Mouse (Mus musculus) mature B cell (primary cell): ENCODE results near the gene Tshb.

ENCODE experiments used
- in situ Hi-C: fragments of 300-500 bp; cut with MboI; formaldehyde crosslinking; loops from 2 replicates; pipeline ENCODE4 v1.14.3; 2019

The Tshb gene

DNA sequence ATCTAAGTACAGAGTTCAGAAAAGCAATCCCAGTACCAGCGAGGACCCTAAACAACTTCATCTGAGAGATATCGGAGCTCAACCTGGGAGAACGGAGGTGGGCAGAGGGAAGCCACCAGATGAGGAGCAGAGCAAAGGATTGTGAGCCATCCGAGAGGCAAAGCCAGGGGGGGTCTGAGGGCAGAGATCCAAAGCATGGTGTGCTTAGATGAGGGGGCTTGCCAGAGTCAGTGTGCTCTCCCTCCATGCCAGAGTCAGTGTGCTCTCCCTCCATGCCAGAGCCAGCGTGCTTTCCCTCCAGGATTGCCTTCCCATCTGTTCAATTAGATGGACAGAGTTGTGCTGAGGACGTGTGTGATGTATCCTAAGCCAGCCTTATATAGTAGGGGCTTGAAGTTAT is 45.4 kb downstream of the Tshb start:
- in situ Hi-C loops: loop anchor here (10.0 kb wide), 1 partner anchor 258 kb away; the partner anchor contains the start of gene Sike1

- in situ Hi-C loops: loop anchor here (10.0 kb wide), 1 partner anchor 258 kb away; the partner anchor contains the start of gene Sike1
Measured at GRCm38 (mm10) chr3:102736436-102736835, 46.1 kb downstream of the Tshb start.

GRCm38 (mm10) chr3:102735638-102736037 is 46.9 kb downstream of the Tshb start:
- in situ Hi-C loops: loop anchor here (10.0 kb wide), 1 partner anchor 259 kb away; the partner anchor contains the start of gene Sike1

- in situ Hi-C loops: loop anchor here (10.0 kb wide), 1 partner anchor 260 kb away; the partner anchor contains the start of gene Sike1
Measured at GRCm38 (mm10) chr3:102735031-102735558, 47.4 kb downstream of the Tshb start.

- in situ Hi-C loops: loop anchor here (10.0 kb wide), 1 partner anchor 260 kb away; the partner anchor contains the start of gene Sike1
Measured at GRCm38 (mm10) chr3:102734313-102735030, 48.0 kb downstream of the Tshb start, which contains the start of gene Tspan2. Gene Tspan2 (plus strand): TSS chr3:102734529.

DNA sequence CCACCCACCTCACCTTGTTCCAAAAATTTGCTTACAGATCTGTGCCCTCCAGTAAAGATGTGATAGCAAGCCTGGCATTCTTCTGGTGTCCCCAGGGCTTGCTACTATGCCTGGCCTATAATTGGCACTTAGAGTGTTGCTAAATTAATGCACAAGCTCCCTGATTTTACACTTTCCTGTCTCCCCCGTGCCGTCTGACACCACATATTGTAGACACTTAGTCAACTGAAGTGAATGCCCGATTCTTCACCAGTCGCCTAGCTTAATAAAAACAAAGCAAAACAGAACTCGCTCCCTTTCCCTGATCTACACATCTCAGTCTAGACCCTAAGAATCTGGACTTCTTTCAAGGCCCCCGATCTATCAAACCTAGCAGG is 48.6 kb downstream of the Tshb start:
- in situ Hi-C loops: loop anchor here (10.0 kb wide), 1 partner anchor 261 kb away; the partner anchor contains the start of gene Sike1

GRCm38 (mm10) chr3:102733050-102733449 is 49.5 kb downstream of the Tshb start:
- in situ Hi-C loops: loop anchor here (10.0 kb wide), 1 partner anchor 262 kb away; the partner anchor contains the start of gene Sike1

- in situ Hi-C loops: loop anchor here (10.0 kb wide), 1 partner anchor 262 kb away; the partner anchor contains the start of gene Sike1
Measured at GRCm38 (mm10) chr3:102732619-102733018, 49.9 kb downstream of the Tshb start.

DNA sequence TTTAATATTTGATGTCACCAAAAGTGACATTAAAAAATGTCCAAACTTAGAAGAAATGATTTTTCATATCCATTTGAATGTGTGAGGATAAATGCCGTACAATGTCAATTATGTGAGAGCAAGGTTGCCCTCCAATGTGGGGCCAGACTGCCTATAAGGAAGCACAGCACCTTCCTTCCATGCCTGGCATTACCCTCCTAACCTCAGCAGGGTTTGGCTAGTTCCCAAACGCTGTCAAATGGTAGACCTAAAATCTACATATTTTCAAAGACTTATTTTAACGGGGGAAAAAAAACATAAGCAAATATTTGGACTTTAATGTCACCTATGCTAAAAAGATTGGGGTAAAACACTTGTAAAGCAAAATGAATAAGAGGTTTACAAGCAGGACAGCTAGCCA is 51.4 kb downstream of the Tshb start:
- in situ Hi-C loops: loop anchor here (10.0 kb wide), 1 partner anchor 264 kb away; the partner anchor contains the start of gene Sike1

DNA sequence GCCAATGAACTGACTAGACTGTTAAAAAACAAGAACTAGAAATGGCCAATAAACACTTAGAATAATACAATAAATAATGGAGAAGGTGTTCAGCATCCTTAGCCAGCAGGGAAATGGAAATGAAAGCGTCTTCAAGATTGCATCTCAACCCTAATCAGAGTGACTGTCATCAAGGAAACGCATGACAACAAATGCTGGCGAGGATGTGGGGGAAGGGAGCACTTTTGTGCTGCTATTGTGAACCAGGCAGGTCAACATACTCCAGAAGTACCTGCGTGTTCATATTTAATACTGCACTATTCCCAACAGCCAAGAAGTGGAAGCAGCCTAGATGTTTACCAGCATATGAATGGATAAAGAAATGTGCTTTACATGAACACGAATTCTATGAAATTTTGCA is 53.1 kb downstream of the Tshb start:
- in situ Hi-C loops: no loop called here
